Mouse (Mus musculus): ENCODE results near the gene Cep350.

- 0 out of 2 replicates have a peak, but pooled peaks have one; percentile 11 for TF ChIP-seq CTCF (IDR thresholded peaks at IDR 0.05; ENCODE audit: low read depth)
- no peak for TF ChIP-seq EP300 (optimal IDR thresholded peaks at IDR 0.05)
Measured at GRCm38 (mm10) chr1:155854926-155855702, 117.9 kb downstream of the Cep350 start.
